Mouse (Mus musculus): ENCODE data around the gene Reep6. TPM values are rescaled to one million over a fixed set of nuclear protein-coding genes. Genes with fewer than 3 reads are reported as not detected.
A peak's percentile ranks its signal among the peaks of the same experiment; 100 is the strongest.

Gene Reep6
- polyA plus RNA-seq, 1 experiment from 2014 or later = 255 TPM

DNA sequence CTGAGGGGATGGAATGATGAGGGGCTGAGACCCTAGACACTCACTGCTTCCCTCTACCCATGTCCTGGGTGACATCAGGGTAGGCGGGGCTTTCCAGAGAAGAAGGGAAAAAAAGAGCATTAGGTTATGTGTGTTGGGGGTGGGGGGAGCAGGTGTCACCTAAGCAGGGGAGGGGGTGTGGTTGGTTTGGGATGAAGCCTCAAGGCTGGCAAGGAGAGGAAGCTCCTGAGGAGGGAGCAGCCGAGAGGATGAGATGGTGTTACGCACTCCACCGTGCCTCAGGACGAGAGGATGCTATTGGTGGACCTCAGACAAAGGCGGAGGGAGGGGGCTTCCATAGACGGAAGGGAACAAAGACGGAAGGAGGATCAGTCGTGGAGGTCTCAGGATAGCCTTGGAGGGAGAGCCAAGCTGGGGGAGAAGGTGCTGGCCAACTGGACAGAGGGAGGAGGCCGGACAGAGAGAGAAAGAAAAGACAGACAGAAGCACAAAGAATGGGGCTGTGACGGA, 29.0 kb upstream of the Reep6 start:
- H3K36me3 ChIP-seq (ENCODE audit: control insufficient read depth, insufficient read depth, low read length) = no peaks in the 10 kb centered on the region
- peaks cover 11% of the 10 kb centered on the region for H3K4me1 ChIP-seq (ENCODE audit: control insufficient read depth, insufficient read depth, low read length)
- H3K27ac ChIP-seq (ENCODE audit: low read length) = no peak overlapping the region
- ATAC-seq = no peak
- H3K4me2 ChIP-seq (ENCODE audit: low read depth, low read length) = no peak overlapping the region
- no peaks in the 10 kb centered on the region for H3K9me3 ChIP-seq (ENCODE audit: control insufficient read depth, low read length)
- H3K4me3 ChIP-seq (ENCODE audit: low read length) = no peak overlapping the region
- H3K9ac ChIP-seq (ENCODE audit: low read depth, low read length) = peak overlapping the region; percentile 22; the same call in 1 of the 2 replicates
- peaks cover 53% of the 10 kb centered on the region for H3K27me3 ChIP-seq (replicated peaks; ENCODE audit: control insufficient read depth, insufficient read depth, low read length)
- 34% methylated on average over 11 of the region's 11 CpGs for WGBS

DNA sequence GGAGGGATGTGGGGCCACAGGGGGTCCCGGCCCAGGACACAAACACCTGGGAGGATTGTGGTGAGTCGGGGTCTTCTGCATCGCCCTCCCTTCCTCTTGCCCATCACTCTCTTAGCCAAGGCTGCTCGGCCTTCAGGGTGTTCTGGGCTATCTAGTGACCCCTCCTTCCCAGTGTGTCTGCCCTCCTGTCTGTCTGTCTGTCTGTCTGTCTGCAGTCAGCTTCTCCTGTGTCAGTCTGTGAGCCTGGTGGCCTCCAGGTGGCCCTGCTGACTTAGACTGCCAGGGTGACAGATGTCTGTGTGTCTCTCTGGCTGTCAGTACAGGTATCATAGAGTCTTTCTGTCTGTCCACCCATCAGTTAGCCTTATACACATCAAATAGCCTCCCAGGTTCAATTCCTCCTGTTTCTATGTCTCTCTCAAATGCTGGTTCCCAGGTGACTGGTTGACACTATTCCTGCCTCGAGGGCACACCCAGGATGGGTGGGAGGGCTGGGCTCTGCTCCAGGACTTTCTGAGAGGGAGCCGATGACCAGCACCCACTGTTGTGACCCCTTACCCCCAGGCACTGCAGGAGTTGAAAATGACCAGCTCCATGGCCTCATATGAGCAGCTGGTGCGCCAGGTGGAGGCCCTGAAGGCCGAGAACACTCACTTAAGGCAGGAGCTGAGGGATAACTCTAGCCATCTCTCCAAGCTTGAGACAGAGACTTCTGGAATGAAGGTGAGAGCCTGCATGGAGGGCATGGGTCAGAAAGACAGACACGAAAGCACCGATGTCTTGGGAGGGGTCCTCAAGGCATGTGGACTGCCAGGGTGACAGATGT, 28.3 kb upstream of the Reep6 start:
- Histone ChIP-seq H3K9me3 (ENCODE audit: control insufficient read depth, low read length) (no peaks in the 10 kb centered on the region), H3K4me3 (ENCODE audit: low read length) (no peak overlapping the region), H3K27ac (ENCODE audit: low read length) (no peak overlapping the region), H3K4me1 (ENCODE audit: control insufficient read depth, insufficient read depth, low read length) (peaks cover 7% of the 10 kb centered on the region), H3K9ac (ENCODE audit: low read depth, low read length) (peak overlapping the region; percentile 22), H3K4me2 (ENCODE audit: low read depth, low read length) (peak overlapping the region; percentile 10; the same call in 1 of the 2 replicates), H3K27me3 (replicated peaks; ENCODE audit: control insufficient read depth, insufficient read depth, low read length) (peaks cover 57% of the 10 kb centered on the region), H3K36me3 (ENCODE audit: control insufficient read depth, insufficient read depth, low read length) (no peaks in the 10 kb centered on the region)
- WGBS = 71% methylated on average over 10 of the region's 10 CpGs
- ATAC-seq = no peak

DNA sequence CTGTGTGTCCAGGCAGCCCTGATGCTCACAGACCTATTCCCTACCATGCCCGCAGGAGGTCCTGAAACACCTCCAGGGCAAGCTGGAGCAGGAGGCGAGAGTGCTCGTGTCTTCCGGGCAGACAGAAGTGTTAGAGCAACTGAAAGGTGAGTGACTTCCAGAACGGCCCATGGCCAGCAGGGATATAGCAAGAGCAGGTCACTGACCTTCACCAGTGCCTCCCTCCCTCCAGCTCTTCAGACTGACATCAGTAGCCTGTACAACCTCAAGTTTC, 27.7 kb upstream of the Reep6 start:
- 64% methylated on average over 5 of the region's 5 CpGs for WGBS
- H3K27me3 ChIP-seq (replicated peaks; ENCODE audit: control insufficient read depth, insufficient read depth, low read length) = peaks cover 57% of the 10 kb centered on the region
- H3K9me3 ChIP-seq (ENCODE audit: control insufficient read depth, low read length) = no peaks in the 10 kb centered on the region
- no peaks in the 10 kb centered on the region for H3K36me3 ChIP-seq (ENCODE audit: control insufficient read depth, insufficient read depth, low read length)
- no peak for ATAC-seq
- peak overlapping the region; percentile 27 for H3K9ac ChIP-seq (ENCODE audit: low read depth, low read length)
- no peak overlapping the region for H3K4me3 ChIP-seq (ENCODE audit: low read length)
- H3K27ac ChIP-seq (ENCODE audit: low read length) = no peak overlapping the region
- H3K4me2 ChIP-seq (ENCODE audit: low read depth, low read length) = no peak overlapping the region
- peaks cover 7% of the 10 kb centered on the region for H3K4me1 ChIP-seq (ENCODE audit: control insufficient read depth, insufficient read depth, low read length)

DNA sequence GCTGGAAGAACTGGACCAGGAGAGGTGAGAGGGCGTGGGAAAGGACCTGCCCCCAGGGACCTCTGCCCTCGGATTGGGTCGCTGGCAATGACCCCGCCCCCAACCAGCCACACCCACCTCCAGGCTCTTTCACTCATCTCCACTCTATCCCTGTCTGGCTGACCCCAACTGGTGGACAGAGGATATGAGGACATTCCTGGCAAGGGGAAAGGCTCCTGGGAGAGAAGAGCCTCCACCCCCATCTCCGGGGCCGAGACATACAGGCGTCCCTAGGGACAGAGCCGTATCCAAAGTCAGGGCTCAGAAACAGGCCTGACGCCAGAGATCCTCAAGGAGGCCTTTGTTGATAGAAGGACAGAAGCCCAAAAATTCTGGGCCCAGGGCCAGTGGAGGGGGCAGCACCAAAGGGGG, 27.3 kb upstream of the Reep6 start:
- Histone ChIP-seq H3K27ac (ENCODE audit: low read length) (peak overlapping the region; percentile 13; the same call in 1 of the 2 replicates), H3K9ac (ENCODE audit: low read depth, low read length) (peak overlapping the region; percentile 27), H3K27me3 (replicated peaks; ENCODE audit: control insufficient read depth, insufficient read depth, low read length) (peaks cover 55% of the 10 kb centered on the region), H3K4me1 (ENCODE audit: control insufficient read depth, insufficient read depth, low read length) (peaks cover 7% of the 10 kb centered on the region), H3K4me2 (ENCODE audit: low read depth, low read length) (no peak overlapping the region), H3K9me3 (ENCODE audit: control insufficient read depth, low read length) (no peaks in the 10 kb centered on the region), H3K36me3 (ENCODE audit: control insufficient read depth, insufficient read depth, low read length) (no peaks in the 10 kb centered on the region), H3K4me3 (ENCODE audit: low read length) (no peak overlapping the region)
- 13% methylated on average over 9 of the region's 9 CpGs for WGBS
- ATAC-seq = peak; percentile 67

DNA sequence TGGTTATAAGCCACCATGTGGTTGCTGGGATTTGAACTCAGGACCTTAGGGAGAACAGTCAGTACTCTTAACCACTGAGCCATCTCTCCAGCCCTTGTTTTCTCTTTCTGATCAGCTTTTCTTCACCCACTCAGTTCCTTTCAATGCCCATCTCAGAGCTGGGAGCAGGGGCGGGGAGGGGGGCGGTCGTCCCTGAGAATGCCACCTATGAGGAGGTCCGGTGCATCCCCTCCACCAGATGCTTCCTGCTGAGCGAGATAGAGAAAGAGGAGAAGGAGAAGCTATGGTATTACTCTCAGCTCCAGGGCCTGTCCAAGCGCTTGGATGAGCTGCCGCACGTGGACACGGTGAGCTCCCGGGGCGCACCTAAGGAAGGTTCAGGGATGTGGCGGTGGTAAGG, 25.3 kb upstream of the Reep6 start:
- H3K9ac ChIP-seq (ENCODE audit: low read depth, low read length) = no peak overlapping the region
- H3K27me3 ChIP-seq (replicated peaks; ENCODE audit: control insufficient read depth, insufficient read depth, low read length) = peaks cover 36% of the 10 kb centered on the region
- H3K4me2 ChIP-seq (ENCODE audit: low read depth, low read length) = 0 out of 2 replicates have a peak overlapping the region, but pooled peaks have one; percentile 30
- peaks cover 7% of the 10 kb centered on the region for H3K4me1 ChIP-seq (ENCODE audit: control insufficient read depth, insufficient read depth, low read length)
- H3K9me3 ChIP-seq (ENCODE audit: control insufficient read depth, low read length) = no peaks in the 10 kb centered on the region
- 21% methylated on average over 12 of the region's 12 CpGs for WGBS
- no peaks in the 10 kb centered on the region for H3K36me3 ChIP-seq (ENCODE audit: control insufficient read depth, insufficient read depth, low read length)
- peak overlapping the region; percentile 23 for H3K4me3 ChIP-seq (ENCODE audit: low read length)
- peak; percentile 16 for ATAC-seq
- H3K27ac ChIP-seq (ENCODE audit: low read length) = no peak overlapping the region

DNA sequence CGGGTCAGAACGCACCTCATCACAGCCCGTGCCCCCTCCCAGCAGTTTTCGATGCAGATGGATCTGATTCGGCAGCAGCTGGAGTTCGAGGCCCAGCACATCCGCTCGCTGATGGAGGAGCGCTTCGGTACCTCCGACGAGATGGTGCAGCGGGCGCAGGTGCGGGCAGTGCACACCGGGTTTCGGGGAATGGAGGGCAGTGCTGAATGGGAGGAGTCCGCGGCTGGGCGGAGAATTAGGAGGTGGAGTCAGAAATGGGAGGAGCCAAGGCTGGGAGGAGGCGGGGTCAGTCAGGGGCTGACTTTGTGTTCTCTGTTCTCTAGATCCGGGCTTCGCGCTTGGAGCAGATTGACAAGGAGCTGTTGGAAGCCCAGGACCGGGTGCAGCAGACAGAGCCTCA, 24.9 kb upstream of the Reep6 start:
- Histone ChIP-seq H3K27ac (ENCODE audit: low read length) (no peak overlapping the region), H3K27me3 (replicated peaks; ENCODE audit: control insufficient read depth, insufficient read depth, low read length) (peaks cover 32% of the 10 kb centered on the region), H3K4me2 (ENCODE audit: low read depth, low read length) (0 out of 2 replicates have a peak overlapping the region, but pooled peaks have one; percentile 30), H3K4me3 (ENCODE audit: low read length) (peak overlapping the region; percentile 23), H3K4me1 (ENCODE audit: control insufficient read depth, insufficient read depth, low read length) (peaks cover 7% of the 10 kb centered on the region), H3K9ac (ENCODE audit: low read depth, low read length) (no peak overlapping the region), H3K9me3 (ENCODE audit: control insufficient read depth, low read length) (no peaks in the 10 kb centered on the region), H3K36me3 (ENCODE audit: control insufficient read depth, insufficient read depth, low read length) (no peaks in the 10 kb centered on the region)
- WGBS = 15% methylated on average over 25 of the region's 25 CpGs
- ATAC-seq = peak; percentile 41

DNA sequence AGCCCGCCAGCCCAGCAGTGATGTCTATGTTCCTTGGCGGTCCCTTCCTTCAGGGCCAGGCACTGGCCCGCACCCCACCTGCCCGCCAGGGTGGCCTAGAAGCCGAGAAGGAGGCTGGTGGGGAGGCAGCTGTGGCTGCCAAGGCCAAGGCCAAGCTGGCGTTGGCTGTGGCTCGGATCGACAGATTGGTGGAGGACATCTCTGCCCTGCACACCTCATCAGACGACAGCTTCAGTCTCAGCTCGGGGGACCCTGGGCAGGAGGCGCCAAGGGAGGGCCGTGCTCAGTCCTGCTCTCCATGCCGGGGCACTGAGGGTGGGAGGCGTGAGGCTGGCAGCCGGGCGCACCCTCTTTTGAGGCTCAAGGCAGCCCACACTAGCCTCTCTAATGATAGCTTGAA, 18.2 kb upstream of the Reep6 start:
- no peak for ATAC-seq
- 76% methylated on average over 16 of the region's 16 CpGs for WGBS
- H3K9ac ChIP-seq (ENCODE audit: low read depth, low read length) = no peak overlapping the region
- no peak overlapping the region for H3K4me3 ChIP-seq (ENCODE audit: low read length)
- no peaks in the 10 kb centered on the region for H3K9me3 ChIP-seq (ENCODE audit: control insufficient read depth, low read length)
- H3K27me3 ChIP-seq (replicated peaks; ENCODE audit: control insufficient read depth, insufficient read depth, low read length) = peaks cover 50% of the 10 kb centered on the region
- H3K4me1 ChIP-seq (ENCODE audit: control insufficient read depth, insufficient read depth, low read length) = peaks cover 8% of the 10 kb centered on the region
- no peak overlapping the region for H3K27ac ChIP-seq (ENCODE audit: low read length)
- H3K4me2 ChIP-seq (ENCODE audit: low read depth, low read length) = no peak overlapping the region
- H3K36me3 ChIP-seq (ENCODE audit: control insufficient read depth, insufficient read depth, low read length) = no peaks in the 10 kb centered on the region

DNA sequence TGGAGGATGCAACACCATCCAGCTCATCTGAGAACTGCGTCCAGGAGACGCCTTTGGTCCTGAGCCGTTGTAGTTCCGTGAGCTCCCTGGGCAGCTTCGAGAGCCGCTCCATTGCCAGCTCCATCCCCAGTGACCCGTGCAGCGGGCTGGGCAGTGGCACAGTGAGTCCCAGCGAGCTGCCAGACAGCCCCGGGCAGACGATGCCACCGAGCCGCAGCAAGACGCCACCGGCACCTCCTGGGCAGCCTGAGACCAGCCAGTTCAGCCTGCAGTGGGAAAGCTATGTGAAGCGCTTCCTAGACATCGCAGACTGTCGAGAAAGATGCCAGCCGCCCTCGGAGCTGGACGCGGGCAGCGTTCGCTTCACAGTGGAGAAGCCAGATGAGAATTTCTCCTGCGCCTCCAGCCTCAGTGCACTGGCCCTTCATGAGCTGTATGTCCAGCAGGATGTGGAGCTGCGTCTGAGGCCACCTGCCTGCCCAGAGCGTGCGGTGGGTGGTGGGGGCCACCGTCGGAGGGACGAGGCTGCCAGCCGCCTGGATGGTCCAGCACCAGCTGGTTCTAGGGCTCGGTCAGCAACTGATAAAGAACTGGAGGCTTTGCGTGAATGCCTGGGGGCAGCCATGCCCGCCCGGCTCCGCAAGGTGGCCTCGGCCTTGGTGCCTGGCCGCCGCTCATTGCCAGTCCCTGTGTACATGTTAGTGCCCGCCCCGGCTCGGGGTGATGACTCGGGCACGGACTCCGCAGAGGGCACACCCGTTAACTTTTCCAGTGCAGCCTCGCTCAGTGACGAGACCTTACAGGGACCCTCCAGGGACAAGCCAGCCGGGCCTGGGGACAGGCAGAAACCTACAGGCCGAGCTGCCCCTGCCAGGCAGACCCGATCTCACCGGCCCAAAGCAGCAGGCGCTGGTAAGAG, 16.9 kb upstream of the Reep6 start:
- peaks cover 52% of the 10 kb centered on the region for H3K27me3 ChIP-seq (replicated peaks; ENCODE audit: control insufficient read depth, insufficient read depth, low read length)

DNA sequence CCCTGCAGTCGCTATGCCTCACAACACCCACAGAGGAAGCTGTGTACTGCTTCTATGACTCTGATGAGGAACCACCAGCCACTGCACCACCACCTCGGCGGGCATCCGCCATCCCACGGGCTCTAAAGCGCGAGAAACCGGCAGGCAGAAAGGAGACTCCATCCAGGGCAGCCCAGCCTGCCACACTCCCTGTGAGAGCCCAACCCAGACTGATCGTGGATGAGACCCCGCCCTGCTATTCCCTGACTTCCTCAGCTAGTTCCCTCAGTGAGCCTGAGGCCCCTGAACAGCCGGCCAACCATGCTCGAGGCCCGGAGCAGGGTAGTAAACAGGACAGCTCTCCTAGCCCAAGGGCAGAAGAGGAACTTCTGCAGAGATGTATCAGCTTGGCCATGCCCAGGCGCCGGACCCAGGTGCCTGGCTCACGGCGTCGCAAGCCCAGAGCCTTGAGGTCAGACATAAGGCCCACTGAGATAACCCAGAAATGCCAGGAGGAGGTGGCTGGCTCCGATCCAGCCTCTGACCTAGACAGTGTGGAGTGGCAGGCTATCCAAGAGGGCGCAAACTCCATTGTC, 16.0 kb upstream of the Reep6 start:
- Histone ChIP-seq H3K9me3 (ENCODE audit: control insufficient read depth, low read length) (no peaks in the 10 kb centered on the region), H3K4me1 (ENCODE audit: control insufficient read depth, insufficient read depth, low read length) (peaks cover 17% of the 10 kb centered on the region), H3K27ac (ENCODE audit: low read length) (no peak overlapping the region), H3K4me2 (ENCODE audit: low read depth, low read length) (no peak overlapping the region), H3K4me3 (ENCODE audit: low read length) (no peak overlapping the region), H3K27me3 (replicated peaks; ENCODE audit: control insufficient read depth, insufficient read depth, low read length) (peaks cover 52% of the 10 kb centered on the region), H3K9ac (ENCODE audit: low read depth, low read length) (peak overlapping the region; percentile 11; the same call in 1 of the 2 replicates), H3K36me3 (ENCODE audit: control insufficient read depth, insufficient read depth, low read length) (peaks cover 6% of the 10 kb centered on the region; the same call in 1 of the 2 replicates)
- ATAC-seq = 0 out of 2 replicates have a peak, but pooled peaks have one; percentile 24
- 39% methylated on average over 20 of the region's 20 CpGs for WGBS

More for the DNA sequence above, 16.9 kb upstream of the Reep6 start:
- no peaks in the 10 kb centered on the region for H3K9me3 ChIP-seq (ENCODE audit: control insufficient read depth, low read length)
- ATAC-seq = no peak
- H3K27ac ChIP-seq (ENCODE audit: low read length) = no peak overlapping the region
- H3K4me1 ChIP-seq (ENCODE audit: control insufficient read depth, insufficient read depth, low read length) = peaks cover 15% of the 10 kb centered on the region
- H3K36me3 ChIP-seq (ENCODE audit: control insufficient read depth, insufficient read depth, low read length) = no peaks in the 10 kb centered on the region
- H3K4me3 ChIP-seq (ENCODE audit: low read length) = no peak overlapping the region
- 58% methylated on average over 54 of the region's 54 CpGs for WGBS
- H3K4me2 ChIP-seq (ENCODE audit: low read depth, low read length) = no peak overlapping the region
- H3K9ac ChIP-seq (ENCODE audit: low read depth, low read length) = peak overlapping the region; percentile 11; the same call in 1 of the 2 replicates
